Mouse (Mus musculus) brain, embryonic 14.5 days (tissue): ENCODE results near the gene Rnft1.

Experiments used
- CTCF ChIP-seq: fragments of 200-500 bp; IDR thresholded peaks from 2 replicates; pipeline ENCODE4 v1.5.1; 2012; ENCODE audit warnings: inconsistent platforms, mild to moderate bottlenecking, moderate library complexity, borderline replicate concordance; ENCODE audit not compliant: insufficient read depth, insufficient read length; ENCODE audit errors: extremely low read depth
- POLR2A ChIP-seq: fragments of 200-500 bp; IDR thresholded peaks from 2 replicates; pipeline ENCODE4 v1.6.1; 2012; ENCODE audit warnings: mild to moderate bottlenecking, inconsistent platforms, borderline replicate concordance; ENCODE audit not compliant: poor library complexity, insufficient read depth, insufficient read length, severe bottlenecking; ENCODE audit errors: extremely low read depth

GRCm38 (mm10) chr11:86543960-86544638 lies 59.6 kb downstream of the Rnft1 start:
- TF ChIP-seq CTCF = no peak
- no peak for TF ChIP-seq POLR2A
